ENCODE assay signal across 9 mouse cellular contexts in the genomic region with DNA sequence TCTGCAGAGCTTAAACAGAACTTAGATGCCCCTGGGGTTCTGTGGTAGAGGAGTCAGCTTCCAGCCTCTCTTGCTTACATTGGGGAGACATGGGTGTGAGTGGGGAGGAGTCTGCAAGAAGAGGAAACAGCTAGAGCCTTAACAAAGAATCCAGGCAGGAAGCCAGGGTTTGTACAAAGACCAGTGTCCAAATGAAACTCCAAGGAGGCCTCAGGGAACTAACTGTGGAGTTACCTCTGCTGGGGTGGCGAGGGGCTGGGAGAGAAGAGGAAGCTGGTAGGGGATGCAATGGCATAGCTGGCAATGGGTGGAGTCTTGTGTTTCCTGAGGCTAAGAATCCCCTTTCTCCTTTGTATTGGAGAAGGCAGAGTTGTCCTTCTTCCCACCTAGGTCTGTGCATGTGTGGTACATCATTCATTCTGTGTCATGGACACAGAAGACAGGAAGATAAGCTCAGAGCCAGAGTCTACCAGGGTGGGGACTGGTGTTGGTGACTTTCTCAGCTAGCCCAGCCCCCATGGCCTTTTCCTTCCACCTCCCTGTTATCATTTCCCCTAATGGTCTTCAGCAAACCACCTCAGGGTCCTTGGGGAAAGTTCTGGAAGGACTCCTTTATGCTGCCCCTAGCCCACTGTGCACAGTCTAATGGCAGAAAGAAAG. TPM values are rescaled to one million over a fixed set of nuclear protein-coding genes. Genes with fewer than 3 reads are reported as not detected.
DNase-seq lines count a peak whose midpoint lies in the region; ATAC-seq lines count a peak whose summit lies in the region.
"Had no signal": no experiment of that assay in that cellular context is flagged by ENCODE, and none has a peak within 500 bp of the region (broad histone marks: within the 10 kb centered on the region; RNA-seq: fewer than 3 reads in every experiment).

No protein-coding gene starts in this region.

- DNase-seq in forebrain, embryonic 10.5 days (ENCODE audit: extremely low spot score, low spot score): no peak
- DNase-seq in forebrain, embryonic 14.5 days (ENCODE audit: low spot score): no peak
- peak; percentile 72 for DNase-seq in lung, postnatal 14 days
- DNase-seq in gastrocnemius, postnatal 25 days: no peak
- no peak for DNase-seq in gastrocnemius, adult 8-10 months (ENCODE audit: low spot score in 2 of 2)

- WGBS in forebrain, embryonic 10.5 days: 81% methylated on average over 1 of the region's 1 CpGs
- 50% methylated on average over 1 of the region's 1 CpGs for WGBS in forebrain, embryonic 14.5 days
- 40% methylated on average over 1 of the region's 1 CpGs for WGBS in kidney, embryonic 16.5 days
- WGBS in hindbrain, embryonic 16.5 days: 69% methylated on average over 1 of the region's 1 CpGs

- H3K9ac ChIP-seq in forebrain, embryonic 14.5 days (ENCODE audit: low read length): no peak overlapping the region
- no peak overlapping the region for H3K9ac ChIP-seq in kidney, embryonic 16.5 days (replicated peaks; ENCODE audit: low read length)
- no peak overlapping the region for H3K9ac ChIP-seq in hindbrain, embryonic 16.5 days (ENCODE audit: low read depth, low read length)

- no peak overlapping the region for H3K4me2 ChIP-seq in forebrain, embryonic 14.5 days (ENCODE audit: low read length)
- H3K4me2 ChIP-seq in kidney, embryonic 16.5 days (replicated peaks; ENCODE audit: low read depth, low read length): no peak overlapping the region
- no peak overlapping the region for H3K4me2 ChIP-seq in hindbrain, embryonic 16.5 days (ENCODE audit: low read length)

- peak overlapping the region; percentile 31 for H3K27ac ChIP-seq in forebrain, embryonic 10.5 days
- no peak overlapping the region for H3K27ac ChIP-seq in forebrain, embryonic 14.5 days (ENCODE audit: low read depth, low read length)
- H3K27ac ChIP-seq in kidney, embryonic 16.5 days (ENCODE audit: low read length): peak overlapping the region; percentile 63
- no peak overlapping the region for H3K27ac ChIP-seq in hindbrain, embryonic 16.5 days (ENCODE audit: low read depth, low read length)

- peaks cover 32% of the 10 kb centered on the region for H3K4me1 ChIP-seq in forebrain, embryonic 10.5 days
- H3K4me1 ChIP-seq in forebrain, embryonic 14.5 days (ENCODE audit: control insufficient read depth, insufficient read depth, low read length): peaks cover 16% of the 10 kb centered on the region
- peaks cover 10% of the 10 kb centered on the region for H3K4me1 ChIP-seq in kidney, embryonic 16.5 days (ENCODE audit: insufficient read depth, low read length)
- peaks cover 10% of the 10 kb centered on the region for H3K4me1 ChIP-seq in hindbrain, embryonic 16.5 days (ENCODE audit: control insufficient read depth, insufficient read depth, low read depth, low read length)

- no peaks in the 10 kb centered on the region for H3K36me3 ChIP-seq in forebrain, embryonic 10.5 days (replicated peaks)
- H3K36me3 ChIP-seq in forebrain, embryonic 14.5 days (ENCODE audit: control insufficient read depth, insufficient read depth, low read length): no peaks in the 10 kb centered on the region
- H3K36me3 ChIP-seq in kidney, embryonic 16.5 days (ENCODE audit: insufficient read depth, low read length): no peaks in the 10 kb centered on the region
- no peaks in the 10 kb centered on the region for H3K36me3 ChIP-seq in hindbrain, embryonic 16.5 days (ENCODE audit: control insufficient read depth, insufficient read depth, low read length)

- no peak for ATAC-seq in forebrain, embryonic 14.5 days
- ATAC-seq in granulocyte monocyte progenitor cell, adult 5-6 weeks (replicated peaks; ENCODE audit: poor library complexity, severe bottlenecking): peak; percentile 35; the same call in 1 of the 2 replicates
- ATAC-seq in kidney, embryonic 16.5 days (ENCODE audit: low FRiP score, low TSS enrichment): peak; percentile 29; the same call in 1 of the 2 replicates
- no peak for ATAC-seq in hindbrain, embryonic 16.5 days
- ATAC-seq: midbrain, embryonic 16.5 days had no signal

- no peak overlapping the region for H3K4me3 ChIP-seq in forebrain, embryonic 10.5 days
- no peak overlapping the region for H3K4me3 ChIP-seq in forebrain, embryonic 14.5 days (ENCODE audit: low read depth, low read length)
- no peak overlapping the region for H3K4me3 ChIP-seq in kidney, embryonic 16.5 days (ENCODE audit: low read length)
- no peak overlapping the region for H3K4me3 ChIP-seq in hindbrain, embryonic 16.5 days (ENCODE audit: low read length)

- H3K9me3 ChIP-seq in forebrain, embryonic 10.5 days: no peaks in the 10 kb centered on the region
- H3K9me3 ChIP-seq in forebrain, embryonic 14.5 days (replicated peaks; ENCODE audit: control insufficient read depth, low read length): no peaks in the 10 kb centered on the region
- H3K9me3 ChIP-seq in kidney, embryonic 16.5 days (ENCODE audit: low read length): no peaks in the 10 kb centered on the region
- no peaks in the 10 kb centered on the region for H3K9me3 ChIP-seq in hindbrain, embryonic 16.5 days (ENCODE audit: control insufficient read depth, low read length)

- no peaks in the 10 kb centered on the region for H3K27me3 ChIP-seq in forebrain, embryonic 10.5 days (ENCODE audit: poor library complexity, severe bottlenecking)
- no peaks in the 10 kb centered on the region for H3K27me3 ChIP-seq in forebrain, embryonic 14.5 days (replicated peaks; ENCODE audit: control insufficient read depth, insufficient read depth, low read length)
- no peaks in the 10 kb centered on the region for H3K27me3 ChIP-seq in kidney, embryonic 16.5 days (ENCODE audit: insufficient read depth, low read length)
- H3K27me3 ChIP-seq in hindbrain, embryonic 16.5 days (replicated peaks; ENCODE audit: control insufficient read depth, insufficient read depth, low read length): no peaks in the 10 kb centered on the region

RNA-seq across cellular contexts. Expression of a gene that starts 28.9 kb away (rescaled TPM):
- polyA plus RNA-seq in forebrain, embryonic 10.5 days (2016; fragmentation: Nextera tagmentation; extraction: Ambion mirVana): 17.2 and 20.6 TPM in 2 replicates
- polyA plus RNA-seq in forebrain, embryonic 14.5 days (2014; fragmentation: Nextera tagmentation; extraction: Ambion mirVana): 9.3 and 10.7 TPM in 2 replicates
- total RNA-seq in granulocyte monocyte progenitor cell, adult 5-6 weeks (2014; fragmentation: Nextera tagmentation): not detected in 2 replicates
- total RNA-seq in granulocyte monocyte progenitor cell, adult 5-6 weeks (2017): 0.05 TPM in 1 of 2 replicates, not detected in the other
- polyA plus RNA-seq in kidney, embryonic 16.5 days (2015; fragmentation: Nextera tagmentation; extraction: Ambion mirVana): 76.8 and 80.4 TPM in 2 replicates
- 10 to 100 TPM; 18.5 to 28.4 TPM for total RNA-seq in gastrocnemius, postnatal 25 days (2021)
- 8.3 and 11.3 TPM in 2 replicates for polyA plus RNA-seq in hindbrain, embryonic 16.5 days (2015; fragmentation: Nextera tagmentation; extraction: Ambion mirVana)
- total RNA-seq in gastrocnemius, adult 8-10 months (2022): 10 to 100 TPM; 16.1 to 22.2 (median 18.0) TPM

Comparison
In these comparisons a context has a peak if more than half of its experiments do, and no peak if none do; other contexts are left out.
1. H3K27ac ChIP-seq: peak in forebrain, embryonic 10.5 days (single experiment) and kidney, embryonic 16.5 days (single experiment); none in forebrain, embryonic 14.5 days (single experiment) and hindbrain, embryonic 16.5 days (single experiment).
2. ATAC-seq: peak in granulocyte monocyte progenitor cell, adult 5-6 weeks (single experiment) and kidney, embryonic 16.5 days (single experiment); none in forebrain, embryonic 14.5 days (single experiment) and hindbrain, embryonic 16.5 days (single experiment).